Comparison of ENCODE assay signal across 8 mouse cellular contexts in genomic region chr6:125422051-125422822, GRCm38 (mm10). TPM values are rescaled to one million over a fixed set of nuclear protein-coding genes. Genes with fewer than 3 reads are reported as not detected.
DNase-seq lines count a peak whose midpoint lies in the region; ATAC-seq and TF ChIP-seq lines count a peak whose summit lies in the region.

No protein-coding gene starts in this region.

- peak overlapping the region; percentile 56 for H3K4me2 ChIP-seq in CH12.LX (ENCODE audit: insufficient read depth, low read depth, poor library complexity, severe bottlenecking)
- H3K4me2 ChIP-seq in forebrain, embryonic 16.5 days (ENCODE audit: low read length) = peak overlapping the region; percentile 33
- H3K4me2 ChIP-seq in hindbrain, embryonic 15.5 days = peak overlapping the region; percentile 36
- peak overlapping the region; percentile 60 for H3K4me2 ChIP-seq in liver, embryonic 11.5 days
- H3K4me2 ChIP-seq in midbrain, postnatal 0 days (ENCODE audit: low read depth, low read length, poor library complexity, severe bottlenecking) = peak overlapping the region; percentile 35

- peak; percentile 18; the same call in 1 of the 2 replicates for ATAC-seq in forebrain, embryonic 16.5 days
- no peak for ATAC-seq in hindbrain, embryonic 15.5 days (ENCODE audit: low FRiP score, low read depth)
- peak; percentile 66 for ATAC-seq in liver, embryonic 11.5 days (replicated peaks; ENCODE audit: low FRiP score)
- no peak for ATAC-seq in midbrain, postnatal 0 days (ENCODE audit: low FRiP score)

- H3K27ac ChIP-seq in CH12.LX (ENCODE audit: insufficient read depth, low read depth) = no peak overlapping the region
- no peak overlapping the region for H3K27ac ChIP-seq in forebrain, embryonic 16.5 days (ENCODE audit: low read length)
- H3K27ac ChIP-seq in hindbrain, embryonic 15.5 days (replicated peaks) = no peak overlapping the region
- peak overlapping the region; percentile 32; the same call in 1 of the 2 replicates for H3K27ac ChIP-seq in liver, embryonic 11.5 days (ENCODE audit: low read depth, low read length)
- H3K27ac ChIP-seq in midbrain, postnatal 0 days (ENCODE audit: low read depth, low read length) = no peak overlapping the region

- no peak overlapping the region for H3K9ac ChIP-seq in CH12.LX (ENCODE audit: insufficient read depth, low read depth)
- H3K9ac ChIP-seq in forebrain, embryonic 16.5 days (replicated peaks; ENCODE audit: low read depth, low read length) = no peak overlapping the region
- H3K9ac ChIP-seq in hindbrain, embryonic 15.5 days = no peak overlapping the region
- no peak overlapping the region for H3K9ac ChIP-seq in liver, embryonic 11.5 days (ENCODE audit: low read depth, low read length)
- H3K9ac ChIP-seq in midbrain, postnatal 0 days (replicated peaks; ENCODE audit: low read length, poor library complexity, severe bottlenecking) = no peak overlapping the region

- no peak for TF ChIP-seq EP300 in CH12.LX (IDR thresholded peaks at IDR 0.05; ENCODE audit: low read length)

- peaks cover 10 to 17% of the 10 kb centered on the region in 2 experiments; a peak in 3 of 4 replicates for H3K4me1 ChIP-seq in CH12.LX (ENCODE audit: control insufficient read depth in 1 of 2, insufficient read depth in 2 of 2)
- H3K4me1 ChIP-seq in forebrain, embryonic 16.5 days (replicated peaks; ENCODE audit: control insufficient read depth, insufficient read depth, low read length) = peaks cover 6% of the 10 kb centered on the region
- peaks cover 13% of the 10 kb centered on the region for H3K4me1 ChIP-seq in hindbrain, embryonic 15.5 days (replicated peaks)
- H3K4me1 ChIP-seq in liver, embryonic 11.5 days (replicated peaks; ENCODE audit: control insufficient read depth, insufficient read depth, low read length) = peaks cover 11% of the 10 kb centered on the region
- H3K4me1 ChIP-seq in midbrain, postnatal 0 days (ENCODE audit: insufficient read depth, low read length) = no peaks in the 10 kb centered on the region; the same call in none of the 2 replicates

- WGBS in forebrain, embryonic 16.5 days = 21% methylated on average over 19 of the region's 20 CpGs
- 21% methylated on average over 19 of the region's 20 CpGs for WGBS in hindbrain, embryonic 15.5 days
- 21% methylated on average over 20 of the region's 20 CpGs for WGBS in liver, embryonic 11.5 days
- 26% methylated on average over 18 of the region's 20 CpGs for WGBS in midbrain, postnatal 0 days

- in situ Hi-C loops in CH12.LX (cut with MboI; ENCODE audit: low pct_ligation_motif_present, low pct_unique_long_range_greater_than_20kb, low sequenced_read_pairs) = loop anchor here (5.0 kb wide), 1 partner anchor 180 kb away; no protein-coding TSS in a partner anchor

- no peak for TF ChIP-seq POLR2A in CH12.LX (IDR thresholded peaks at IDR 0.05; ENCODE audit: low read depth, low read length)

- DNase-seq in CH12.LX (ENCODE audit: extremely low read depth) = peak; percentile 39
- peak; percentile 77 for DNase-seq in adrenal gland, postnatal 10 days
- peak; percentile 80 for DNase-seq in liver, embryonic 11.5 days (ENCODE audit: low spot score)
- peak; percentile 44 for DNase-seq in midbrain, postnatal 0 days (ENCODE audit: low spot score)
- peak; percentile 56 for DNase-seq in testis, postnatal 14 days (ENCODE audit: low spot score)
- no peak for DNase-seq in frontal cortex, postnatal 36 days (ENCODE audit: low spot score in 2 of 2)

- TF ChIP-seq CTCF in CH12.LX (conservative IDR thresholded peaks at IDR 0.05 in 1 of 2, IDR thresholded peaks at IDR 0.05 in 1 of 2; ENCODE audit: low read depth in 2 of 2, low read length in 2 of 2) = no peak
- TF ChIP-seq CTCF in midbrain, postnatal 0 days (IDR thresholded peaks at IDR 0.05) = no peak

- peaks cover 50% of the 10 kb centered on the region for H3K27me3 ChIP-seq in CH12.LX (replicated peaks)
- no peaks in the 10 kb centered on the region for H3K27me3 ChIP-seq in forebrain, embryonic 16.5 days (replicated peaks; ENCODE audit: control insufficient read depth, insufficient read depth, low read length)
- 0 out of 2 replicates have a peak, but pooled peaks cover 3% of the 10 kb centered on the region for H3K27me3 ChIP-seq in hindbrain, embryonic 15.5 days
- H3K27me3 ChIP-seq in liver, embryonic 11.5 days (replicated peaks; ENCODE audit: control insufficient read depth, insufficient read depth, low read length) = no peaks in the 10 kb centered on the region
- 0 out of 2 replicates have a peak, but pooled peaks cover 6% of the 10 kb centered on the region for H3K27me3 ChIP-seq in midbrain, postnatal 0 days (ENCODE audit: insufficient read depth, low read length)

- dilution Hi-C loops in CH12.LX (cut with MboI; ENCODE audit: extremely low pct_ligation_motif_present, extremely low pct_unique_long_range_greater_than_20kb, low sequenced_read_pairs) = no loop called here

- H3K4me3 ChIP-seq in CH12.LX (replicated peaks in 1 of 3; ENCODE audit: low read depth in 2 of 3, low read length in 2 of 3, poor library complexity in 1 of 3) = no peak overlapping the region
- H3K4me3 ChIP-seq in forebrain, embryonic 16.5 days (replicated peaks; ENCODE audit: low read length) = no peak overlapping the region
- H3K4me3 ChIP-seq in hindbrain, embryonic 15.5 days = 0 out of 2 replicates have a peak overlapping the region, but pooled peaks have one; percentile 5
- peak overlapping the region; percentile 27 for H3K4me3 ChIP-seq in liver, embryonic 11.5 days (ENCODE audit: low read depth, low read length)
- H3K4me3 ChIP-seq in midbrain, postnatal 0 days (ENCODE audit: low read depth, low read length) = no peak overlapping the region

- TF ChIP-seq RAD21 in CH12.LX (IDR thresholded peaks at IDR 0.05; ENCODE audit: low read depth, low read length) = no peak

- H3K9me3 ChIP-seq in CH12.LX (replicated peaks; ENCODE audit: low read length) = no peaks in the 10 kb centered on the region
- no peaks in the 10 kb centered on the region for H3K9me3 ChIP-seq in forebrain, embryonic 16.5 days (ENCODE audit: control insufficient read depth, low read length)
- H3K9me3 ChIP-seq in hindbrain, embryonic 15.5 days = no peaks in the 10 kb centered on the region
- no peaks in the 10 kb centered on the region for H3K9me3 ChIP-seq in liver, embryonic 11.5 days (ENCODE audit: control insufficient read depth, low read length)
- no peaks in the 10 kb centered on the region for H3K9me3 ChIP-seq in midbrain, postnatal 0 days (ENCODE audit: low read length)

- no peaks in the 10 kb centered on the region for H3K36me3 ChIP-seq in CH12.LX (replicated peaks in 1 of 2; ENCODE audit: control insufficient read depth in 1 of 2, insufficient read depth in 1 of 2, low read length in 1 of 2)
- H3K36me3 ChIP-seq in forebrain, embryonic 16.5 days (ENCODE audit: control insufficient read depth, insufficient read depth) = no peaks in the 10 kb centered on the region
- no peaks in the 10 kb centered on the region for H3K36me3 ChIP-seq in hindbrain, embryonic 15.5 days
- H3K36me3 ChIP-seq in liver, embryonic 11.5 days (ENCODE audit: control insufficient read depth, insufficient read depth, low read length) = no peaks in the 10 kb centered on the region
- no peaks in the 10 kb centered on the region for H3K36me3 ChIP-seq in midbrain, postnatal 0 days (ENCODE audit: insufficient read depth, low read length)

- no peaks in the 10 kb centered on the region for H3K79me2 ChIP-seq in CH12.LX (replicated peaks; ENCODE audit: control insufficient read depth, extremely low read depth, insufficient read depth, poor library complexity, severe bottlenecking)

TF ChIP-seq in CH12.LX, 34 proteins besides CTCF, POLR2A, EP300 and RAD21:
- TF ChIP-seq ZNF384 (IDR thresholded peaks at IDR 0.05; ENCODE audit: low read depth, low read length) (no peak), MEF2A (IDR thresholded peaks at IDR 0.05; ENCODE audit: borderline replicate concordance, low read depth, low read length) (no peak), USF1 (IDR thresholded peaks at IDR 0.05; ENCODE audit: low read depth, low read length) (no peak), MAFK (IDR thresholded peaks at IDR 0.05; ENCODE audit: insufficient replicate concordance, low read length) (no peak), RCOR1 (conservative IDR thresholded peaks at IDR 0.05; ENCODE audit: low read depth, low read length) (no peak), SMC3 (IDR thresholded peaks at IDR 0.05; ENCODE audit: low read depth, low read length) (no peak), ZC3H11A (IDR thresholded peaks at IDR 0.05; ENCODE audit: low read depth, low read length) (no peak), TCF12 (IDR thresholded peaks at IDR 0.05; ENCODE audit: low read depth, low read length) (no peak), NRF1 (IDR thresholded peaks at IDR 0.05; ENCODE audit: low read depth, low read length) (no peak), MAZ (IDR thresholded peaks at IDR 0.05; ENCODE audit: low read depth, low read length) (no peak), SIN3A (IDR thresholded peaks at IDR 0.05; ENCODE audit: low read length) (no peak), PAX5 (IDR thresholded peaks at IDR 0.05; ENCODE audit: low read length) (no peak), JUN (IDR thresholded peaks at IDR 0.05; ENCODE audit: insufficient read depth, low read depth, low read length) (no peak), JUND (conservative IDR thresholded peaks at IDR 0.05; ENCODE audit: low read depth, low read length) (no peak), CHD1 (IDR thresholded peaks at IDR 0.05; ENCODE audit: low read depth, low read length) (no peak), GABPA (IDR thresholded peaks at IDR 0.05; ENCODE audit: insufficient replicate concordance, low read depth, low read length) (no peak), IRF4 (IDR thresholded peaks at IDR 0.05; ENCODE audit: low read depth, low read length) (no peak), CHD2 (IDR thresholded peaks at IDR 0.05; ENCODE audit: low read length) (no peak), BHLHE40 (IDR thresholded peaks at IDR 0.05; ENCODE audit: low read depth, low read length) (no peak)

RNA-seq across cellular contexts. Expression of gene Plekhg6, which starts 41.6 kb away (rescaled TPM):
- not detected in 2 replicates for total RNA-seq in CH12.LX (2012; rRNA removed)
- not detected in 2 replicates for total RNA-seq in CH12.LX (2014; rRNA removed)
- polyA plus RNA-seq in CH12.LX (2012; ENCODE audit: insufficient read length, low read depth) = not detected in 2 replicates
- under 1 TPM; 0.69 to 0.82 TPM for total RNA-seq in adrenal gland, postnatal 10 days (2021)
- polyA plus RNA-seq in forebrain, embryonic 16.5 days (2015; fragmentation: Nextera tagmentation; extraction: Ambion mirVana) = 0.07 TPM in 1 of 2 replicates, not detected in the other
- polyA plus RNA-seq in hindbrain, embryonic 15.5 days (2015; fragmentation: Nextera tagmentation; extraction: Ambion mirVana) = 0.16 and 0.29 TPM in 2 replicates
- polyA plus RNA-seq in liver, embryonic 11.5 days (2014; fragmentation: Nextera tagmentation; extraction: Ambion mirVana) = 0.30 and 0.35 TPM in 2 replicates
- total RNA-seq in midbrain, postnatal 0 days (2014; rRNA removed) = 0.22 and 0.24 TPM in 2 replicates
- polyA plus RNA-seq in midbrain, postnatal 0 days (2015; fragmentation: Nextera tagmentation; extraction: Ambion mirVana) = 0.35 and 0.54 TPM in 2 replicates

Comparison
In these comparisons a context has a peak if more than half of its experiments do, and no peak if none do; other contexts are left out.
1. DNase-seq: peak in CH12.LX (single experiment), adrenal gland, postnatal 10 days (single experiment), liver, embryonic 11.5 days (single experiment), midbrain, postnatal 0 days (single experiment) and testis, postnatal 14 days (single experiment); none in frontal cortex, postnatal 36 days (0 of 2).
2. H3K4me3 ChIP-seq: peak in hindbrain, embryonic 15.5 days (single experiment) and liver, embryonic 11.5 days (single experiment); none in CH12.LX (0 of 3), forebrain, embryonic 16.5 days (single experiment) and midbrain, postnatal 0 days (single experiment).
3. ATAC-seq: peak in forebrain, embryonic 16.5 days (single experiment) and liver, embryonic 11.5 days (single experiment); none in hindbrain, embryonic 15.5 days (single experiment) and midbrain, postnatal 0 days (single experiment).
4. Peak in every context shown above with its lines, with median percentiles within 50 percentile points of each other: H3K4me2 ChIP-seq.